Mouse (Mus musculus) intestine, postnatal 0 days (tissue): Measurements from ENCODE around the gene Asic1. TPM values are rescaled to one million over a fixed set of nuclear protein-coding genes. Genes with fewer than 3 reads are reported as not detected.
"Not testable (repeated sequence)": the region's sequence is repeated elsewhere in the genome, so short reads cannot be mapped to it uniquely, and the experiment has no call there.

ENCODE experiments used
- ATAC-seq: fragments of 200-750 bp; cut with Nextera tagmentation; 2 replicates; pipeline ENCODE4 v1.8.0; 2017; ENCODE audit warnings: mild to moderate bottlenecking, moderate TSS enrichment, moderate library complexity
- H3K27ac ChIP-seq: fragments of 300-500 bp; sonication (generic); 2 replicates; pipeline ENCODE4 v1.5.1; 2014; ENCODE audit warnings: mild to moderate bottlenecking, low read depth, low read length, moderate library complexity
- H3K27me3 ChIP-seq: fragments of 300-500 bp; sonication (generic); replicated peaks from 2 replicates; pipeline ENCODE4 v1.6.1; 2014; ENCODE audit warnings: low read length, mixed read lengths; ENCODE audit not compliant: control insufficient read depth, insufficient read depth
- H3K36me3 ChIP-seq: fragments of 300-500 bp; sonication (generic); 2 replicates; pipeline ENCODE4 v1.6.1; 2014; ENCODE audit warnings: mild to moderate bottlenecking, moderate library complexity; ENCODE audit not compliant: control insufficient read depth, insufficient read depth
- H3K4me1 ChIP-seq: fragments of 300-500 bp; sonication (generic); replicated peaks from 2 replicates; pipeline ENCODE4 v1.6.1; 2014; ENCODE audit warnings: antibody characterized with exemption, low read length, mixed read lengths; ENCODE audit not compliant: control insufficient read depth, insufficient read depth
- H3K4me2 ChIP-seq: fragments of 300-500 bp; sonication (generic); replicated peaks from 2 replicates; pipeline ENCODE4 v1.6.1; 2014; ENCODE audit warnings: low read depth, mild to moderate bottlenecking, moderate library complexity
- H3K4me3 ChIP-seq: fragments of 300-500 bp; sonication (generic); 2 replicates; pipeline ENCODE4 v1.5.1; 2014; ENCODE audit warnings: low read depth, low read length
- H3K9ac ChIP-seq: fragments of 300-500 bp; sonication (generic); 2 replicates; pipeline ENCODE4 v1.6.1; 2014; ENCODE audit warnings: mild to moderate bottlenecking, low read depth, low read length
- H3K9me3 ChIP-seq: fragments of 300-500 bp; sonication (generic); 2 replicates; pipeline ENCODE4 v1.6.1; 2016; ENCODE audit warnings: mixed run types; ENCODE audit not compliant: control insufficient read depth
- CTCF ChIP-seq: sonication (generic); IDR thresholded peaks from 2 replicates; pipeline ENCODE4 v1.5.1; 2016; ENCODE audit warnings: low read depth, mild to moderate bottlenecking, control low read depth, antibody characterized with exemption, moderate library complexity
- WGBS: fragments of 180-500 bp; shearing (Covaris S2); extraction: QIAGEN DNeasy Blood & Tissue Kit; methylation state at CpG from one replicate; pipeline ENCODE4 v1.1.7; 2014; 5-methylcytosine and 5-hydroxymethylcytosine counted together
- polyA plus RNA-seq: library from polyadenylated mRNA; unstranded; fragments of >200 nt; fragmentation: Nextera tagmentation; extraction: Ambion mirVana; gene quantifications from 2 replicates; pipeline ENCODE4 v1.2.1, GENCODE M21; 2015

Asic1 gene
- polyA plus RNA-seq, 1 experiment from 2014 or later = 1.4 TPM

GRCm38 (mm10) chr15:99698533-99699085 lies 28.4 kb downstream of the Asic1 start:
- no peaks in the 10 kb centered on the region for H3K9me3 ChIP-seq
- no peak for ATAC-seq
- WGBS = 37% methylated on average over 20 of the region's 20 CpGs
- no peaks in the 10 kb centered on the region; the same call in 1 of the 2 replicates for H3K36me3 ChIP-seq
- H3K9ac ChIP-seq = no peak overlapping the region
- no peak overlapping the region for H3K4me3 ChIP-seq
- 0 out of 2 replicates have a peak overlapping the region, but pooled peaks have one; percentile 97 for H3K27ac ChIP-seq
- no peak for TF ChIP-seq CTCF
- no peaks in the 10 kb centered on the region for H3K27me3 ChIP-seq
- peaks cover 3% of the 10 kb centered on the region for H3K4me1 ChIP-seq
- H3K4me2 ChIP-seq = 0 out of 2 replicates have a peak overlapping the region, but pooled peaks have one; percentile 13

- TF ChIP-seq CTCF = no peak
- 76% methylated on average over 10 of the region's 10 CpGs for WGBS
- no peak for ATAC-seq
- Histone ChIP-seq H3K9me3 (no peaks in the 10 kb centered on the region), H3K9ac (no peak overlapping the region), H3K4me3 (no peak overlapping the region), H3K27me3 (no peaks in the 10 kb centered on the region), H3K4me1 (peaks cover 3% of the 10 kb centered on the region), H3K4me2 (peak overlapping the region; percentile 25), H3K36me3 (peaks cover 8% of the 10 kb centered on the region; the same call in 1 of the 2 replicates), H3K27ac (peak overlapping the region; percentile 97)
These were observed 29.5 kb downstream of the Asic1 start for GRCm38 (mm10) chr15:99699715-99700114.

- Histone ChIP-seq H3K27me3 (no peaks in the 10 kb centered on the region), H3K27ac (peak overlapping the region; percentile 97), H3K36me3 (peaks cover 9% of the 10 kb centered on the region; the same call in 1 of the 2 replicates), H3K4me2 (peak overlapping the region; percentile 77), H3K4me1 (peaks cover 3% of the 10 kb centered on the region), H3K4me3 (peak overlapping the region; percentile 22), H3K9me3 (no peaks in the 10 kb centered on the region), H3K9ac (peak overlapping the region; percentile 40)
- WGBS = 46% methylated on average over 18 of the region's 18 CpGs
- peak; percentile 89 for ATAC-seq
- TF ChIP-seq CTCF = no peak
These were observed 30.3 kb downstream of the Asic1 start for GRCm38 (mm10) chr15:99700219-99701106.

- not testable (repeated sequence) for H3K9me3 ChIP-seq, H3K4me1 ChIP-seq, H3K27me3 ChIP-seq, ATAC-seq
- Histone ChIP-seq H3K36me3 (peaks cover 17% of the 10 kb centered on the region), H3K27ac (peak overlapping the region; percentile 98), H3K9ac (peak overlapping the region; percentile 96), H3K4me3 (peak overlapping the region; percentile 95), H3K4me2 (peak overlapping the region; percentile 77)
- 35% methylated on average over 16 of the region's 16 CpGs for WGBS
These were observed 31.5 kb downstream of the Asic1 start for GRCm38 (mm10) chr15:99701640-99701998.

DNA sequence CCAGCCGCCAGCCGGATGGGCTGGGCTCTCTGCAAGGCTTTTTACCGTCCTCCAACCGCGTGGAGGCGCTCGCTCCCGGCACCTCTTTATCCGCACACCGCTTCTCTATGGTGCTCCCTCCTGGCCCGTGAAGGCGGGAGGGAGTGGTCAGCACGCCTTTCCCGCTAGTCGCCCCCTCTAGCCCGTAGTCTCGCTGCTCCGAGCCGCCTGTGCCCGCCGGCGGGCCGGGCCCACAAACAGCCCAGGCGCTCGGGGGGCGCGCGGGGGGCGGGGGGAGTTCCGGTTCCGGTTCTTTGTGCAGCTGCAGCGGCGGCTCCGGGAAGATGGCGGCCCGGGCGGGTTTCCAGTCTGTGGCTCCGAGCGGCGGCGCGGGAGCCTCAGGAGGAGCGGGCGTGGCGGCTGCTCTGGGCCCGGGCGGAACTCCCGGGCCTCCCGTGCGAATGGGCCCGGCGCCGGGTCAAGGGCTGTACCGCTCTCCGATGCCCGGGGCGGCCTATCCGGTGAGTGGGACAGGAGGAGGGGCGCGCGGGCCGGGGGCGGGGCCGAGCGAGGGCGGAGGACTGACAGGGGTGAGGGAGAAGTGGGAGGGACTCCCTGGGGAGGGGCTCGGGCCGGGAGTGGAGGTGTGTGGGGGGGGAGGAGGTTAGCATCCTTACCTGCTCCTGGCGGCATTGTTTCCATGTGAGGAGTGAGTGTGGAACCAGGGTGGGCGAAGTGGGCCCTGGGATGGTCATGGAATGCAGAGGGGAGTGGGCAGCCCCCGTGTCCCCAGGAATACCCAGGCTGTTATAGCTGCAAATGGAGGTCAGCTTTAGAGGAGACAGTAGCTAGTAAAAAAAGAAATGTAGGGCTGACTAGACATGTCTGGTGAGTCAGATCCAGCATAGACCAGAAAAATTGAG lies 32.1 kb downstream of the Asic1 start, which contains the start of gene Smarcd1:
Gene Smarcd1 (plus strand): TSS at position 131 of the 902 bp plus-strand sequence.
- peak; percentile 92 for TF ChIP-seq CTCF
- H3K9me3 ChIP-seq = no peaks in the 10 kb centered on the region
- under 1% methylated on average over 71 of the region's 71 CpGs for WGBS
- H3K27me3 ChIP-seq = no peaks in the 10 kb centered on the region
- H3K9ac ChIP-seq = peak within 1 kb of the TSS; percentile 96
- H3K36me3 ChIP-seq = peaks cover 21% of the 10 kb centered on the region
- ATAC-seq = peak; percentile 55
- peak within 1 kb of the TSS; percentile 77 for H3K4me2 ChIP-seq
- peak within 1 kb of the TSS; percentile 95 for H3K4me3 ChIP-seq
- peaks cover 3% of the 10 kb centered on the region for H3K4me1 ChIP-seq
- H3K27ac ChIP-seq = peak within 1 kb of the TSS; percentile 98
